Mouse (Mus musculus): Measurements from ENCODE around the gene Phlda1.

Gene Phlda1

DNA sequence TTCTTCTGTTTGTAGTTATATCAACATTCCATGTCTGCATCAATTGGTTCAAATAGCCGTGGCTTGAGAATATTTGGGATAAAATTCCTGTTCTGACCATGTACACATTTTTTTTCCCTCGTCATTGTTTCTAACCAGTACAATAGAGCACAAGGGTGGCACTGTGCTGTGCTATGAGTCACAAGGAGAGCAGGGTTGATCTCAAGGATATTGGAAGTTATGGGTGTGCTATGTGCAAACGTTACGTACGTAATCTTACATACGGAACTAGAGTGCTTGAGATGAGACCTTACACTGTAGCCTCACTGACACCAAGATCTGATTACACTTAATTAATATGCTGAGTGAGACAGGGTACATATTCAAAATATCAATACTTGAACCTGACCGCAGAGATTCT, 21.5 kb downstream of the Phlda1 start:
- no peak for DNase-seq (ENCODE audit: low spot score)

DNA sequence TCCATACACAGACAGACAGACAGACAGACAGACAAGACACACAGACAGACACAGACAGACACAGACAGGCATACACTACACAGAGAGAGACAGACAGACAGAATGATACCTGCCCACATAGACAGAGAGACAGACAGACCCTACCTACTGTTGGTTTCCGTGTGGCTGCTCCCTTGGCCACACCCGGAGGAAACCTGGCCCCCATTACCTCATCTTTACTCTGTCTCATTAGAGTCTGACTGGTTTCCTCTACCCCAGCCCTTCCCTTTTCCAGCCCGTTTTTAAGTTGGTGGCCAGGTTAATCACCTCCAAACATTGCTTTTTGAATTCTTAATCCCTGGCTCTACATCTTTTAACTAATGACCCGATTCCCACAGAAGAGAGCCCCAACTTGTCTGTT, 22.2 kb downstream of the Phlda1 start:
- DNase-seq (ENCODE audit: low spot score), result no peak

DNA sequence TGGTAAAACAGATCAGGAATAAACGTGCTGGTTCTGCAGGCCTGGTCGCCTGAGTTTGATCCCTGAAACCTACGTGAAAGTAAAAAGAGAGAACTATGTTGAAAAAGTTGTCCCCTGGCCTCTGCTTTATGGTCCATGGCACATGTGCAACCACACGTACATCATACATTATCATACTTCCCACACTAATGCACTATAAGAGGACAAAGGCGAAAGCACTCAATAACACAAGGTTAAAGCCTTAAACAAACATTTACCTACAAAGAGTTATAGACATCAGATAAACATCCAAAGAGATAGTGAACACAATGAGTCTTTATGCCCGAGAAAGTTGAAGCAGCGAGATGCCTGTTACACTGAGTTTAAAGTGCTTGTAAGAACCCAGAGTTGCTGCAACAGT, 24.3 kb downstream of the Phlda1 start:
- DNase-seq (ENCODE audit: low spot score), result no peak

DNA sequence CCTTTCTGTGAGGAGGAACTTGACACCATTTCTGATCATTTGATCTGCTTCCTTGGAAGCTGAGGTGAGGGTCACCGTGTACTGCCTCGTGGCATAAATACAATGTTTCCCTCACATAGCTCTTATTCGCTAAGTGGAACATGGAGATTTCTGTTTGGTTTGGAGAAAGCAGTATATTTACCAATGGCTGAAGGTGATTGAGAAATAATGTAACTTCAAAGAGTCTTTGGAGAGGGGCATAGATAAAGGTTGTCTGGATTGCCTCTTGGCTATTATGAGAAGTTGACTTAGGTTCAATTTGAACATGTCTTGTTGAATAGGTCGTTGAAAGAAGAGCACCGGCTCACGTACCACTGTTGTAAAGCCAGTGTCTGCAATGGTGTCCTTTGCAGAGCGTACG, 28.6 kb downstream of the Phlda1 start:
- DNase-seq (ENCODE audit: low spot score), result no peak

DNA sequence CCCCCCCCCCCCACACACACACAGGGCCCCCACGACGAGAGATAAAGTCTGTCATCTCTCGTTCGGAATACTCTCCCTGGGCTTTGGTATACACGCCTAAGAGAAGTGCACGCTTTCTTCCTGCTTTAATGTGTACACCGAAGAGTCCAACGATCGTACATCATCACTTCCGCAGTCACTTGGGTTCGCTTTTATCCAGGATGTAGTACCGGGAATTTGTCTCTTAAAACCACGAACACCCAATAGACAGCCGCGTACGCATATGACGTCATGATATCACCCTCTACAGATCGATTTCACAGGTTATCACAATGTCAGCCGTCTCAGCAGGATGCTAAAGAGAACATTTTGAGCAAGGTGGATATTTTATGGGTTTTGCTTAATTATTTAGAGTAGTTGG, 31.3 kb downstream of the Phlda1 start:
- DNase-seq (ENCODE audit: low spot score), result no peak

DNA sequence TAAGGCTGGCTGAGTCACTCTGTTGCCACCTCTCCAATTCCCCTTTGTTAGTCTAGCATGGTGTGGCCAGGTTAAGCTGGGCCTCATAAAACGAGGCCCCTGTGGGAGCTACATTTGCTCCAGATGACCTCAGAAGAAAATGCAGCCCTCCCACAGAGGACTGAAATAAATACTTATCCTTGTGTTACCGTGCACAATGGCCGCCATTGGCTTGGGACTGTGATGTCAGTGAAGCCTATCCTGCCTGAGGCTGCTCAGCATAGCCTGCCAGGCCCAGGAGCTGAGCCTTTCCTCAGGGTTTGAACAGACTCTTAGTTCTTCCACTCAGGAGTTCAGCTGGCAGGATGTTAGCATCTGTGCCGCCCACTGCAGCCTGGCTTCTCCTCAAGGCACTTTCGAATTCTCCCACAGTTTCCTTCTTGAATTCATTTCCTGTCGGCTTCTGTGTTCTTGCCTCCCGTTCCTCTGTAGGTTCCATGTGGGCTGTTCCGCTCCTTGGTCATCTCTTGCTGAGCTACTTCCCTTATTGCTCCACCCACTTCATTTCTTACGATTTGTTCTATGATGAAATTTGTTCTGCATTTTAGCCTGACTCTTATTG, 33.7 kb downstream of the Phlda1 start:
- no peak for DNase-seq (ENCODE audit: low spot score)

DNA sequence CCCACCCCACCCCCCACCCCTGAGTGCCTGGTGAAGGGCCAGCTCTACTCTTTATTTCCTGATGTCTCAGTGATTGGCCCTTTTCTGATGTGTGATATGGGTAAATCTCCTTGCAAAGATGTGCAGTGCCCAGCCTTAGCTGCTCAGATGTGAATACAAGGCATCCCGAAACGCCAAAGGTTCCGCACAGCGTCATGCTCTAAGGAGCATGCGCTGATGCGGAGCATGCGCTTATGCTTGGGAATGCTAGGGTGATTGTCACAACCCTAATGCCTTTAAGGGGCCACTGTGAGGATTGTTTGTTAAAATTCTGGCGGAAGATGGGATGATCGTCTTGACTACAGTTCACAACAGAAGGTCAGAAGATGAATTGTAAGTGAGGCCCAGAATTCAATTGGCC, 34.6 kb downstream of the Phlda1 start:
- no peak for DNase-seq (ENCODE audit: low spot score)

DNA sequence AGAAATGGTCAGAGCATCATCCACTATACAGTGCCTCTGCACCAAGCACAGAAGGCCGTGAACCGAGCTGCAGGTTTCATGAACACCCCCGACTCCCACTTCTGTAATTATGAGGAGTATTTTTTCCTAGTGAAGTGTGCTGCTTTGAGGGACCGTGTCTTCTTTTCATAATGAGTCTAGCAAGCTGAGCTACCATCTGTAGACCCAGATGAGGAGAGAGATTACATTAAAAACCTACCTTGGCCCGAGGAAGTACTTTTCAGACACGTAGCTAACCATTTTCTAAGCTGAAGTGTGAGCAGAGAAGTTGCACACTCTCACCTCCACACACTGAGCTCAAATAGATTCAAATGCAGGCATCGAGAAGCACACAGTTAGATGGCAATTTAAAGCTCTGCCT, 37.0 kb downstream of the Phlda1 start:
- no peak for DNase-seq (ENCODE audit: low spot score)

DNA sequence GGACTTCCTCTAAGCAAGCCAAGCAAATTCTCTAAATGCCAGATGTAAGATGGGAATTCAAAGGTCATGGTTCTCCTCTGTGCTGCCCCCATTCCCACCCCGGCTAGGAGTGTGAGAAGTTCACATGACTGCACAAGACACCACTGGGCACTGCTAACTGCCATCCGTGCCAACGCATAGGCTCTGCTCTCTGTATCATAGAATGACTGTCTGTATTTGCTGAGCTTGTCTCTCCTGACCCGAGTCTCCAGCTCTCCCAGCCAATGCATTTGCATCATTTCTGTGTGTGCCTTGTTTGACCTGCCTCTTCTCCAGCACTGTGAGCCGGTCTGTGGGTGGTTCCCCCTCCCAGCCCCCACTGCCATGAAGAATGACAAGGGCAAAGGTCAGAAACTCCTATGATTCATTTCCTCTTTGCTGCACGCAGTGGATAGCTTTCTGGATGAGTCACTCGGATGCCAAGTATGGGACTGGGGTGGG, 37.7 kb downstream of the Phlda1 start:
- DNase-seq (ENCODE audit: low spot score), result no peak

DNA sequence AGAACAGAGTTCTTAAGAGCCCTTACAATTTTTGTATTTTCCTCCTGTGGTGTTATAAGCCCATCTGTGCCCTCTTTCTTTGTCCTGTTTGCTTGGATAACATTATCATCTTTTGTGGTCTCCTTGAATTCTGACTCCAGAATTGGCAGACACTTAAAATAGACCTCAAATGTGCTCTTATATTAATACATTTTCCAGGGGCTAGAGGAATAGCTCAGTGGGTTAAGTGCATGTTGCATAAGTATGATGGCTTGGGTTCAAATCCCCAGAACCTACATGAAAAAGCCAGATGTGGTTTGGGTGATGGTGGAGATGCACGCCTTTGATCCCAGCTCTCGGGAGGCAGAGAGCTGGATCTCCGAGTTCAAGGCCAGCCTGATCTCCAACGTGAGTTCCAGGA, 38.2 kb downstream of the Phlda1 start:
- no peak for DNase-seq (ENCODE audit: low spot score)

DNA sequence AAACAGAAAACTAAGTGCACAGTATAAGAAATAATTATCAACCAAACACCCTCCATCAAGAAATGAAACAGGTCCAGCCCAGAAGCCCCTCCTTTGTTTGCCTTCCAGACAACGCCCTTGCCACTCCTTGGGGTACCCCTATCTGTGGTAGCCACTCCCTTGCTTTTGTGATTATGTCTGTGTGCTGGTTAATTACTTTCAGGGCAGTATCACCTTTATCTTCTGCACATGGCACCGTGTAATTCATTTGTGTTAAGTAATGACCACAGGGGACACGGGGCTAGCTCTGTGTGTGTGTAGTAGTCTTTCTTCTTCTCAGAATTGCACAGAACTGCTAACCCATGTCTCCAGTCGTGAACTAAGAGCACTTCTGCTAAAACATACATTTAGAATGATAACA, 39.6 kb downstream of the Phlda1 start:
- DNase-seq (ENCODE audit: low spot score), result no peak

DNA sequence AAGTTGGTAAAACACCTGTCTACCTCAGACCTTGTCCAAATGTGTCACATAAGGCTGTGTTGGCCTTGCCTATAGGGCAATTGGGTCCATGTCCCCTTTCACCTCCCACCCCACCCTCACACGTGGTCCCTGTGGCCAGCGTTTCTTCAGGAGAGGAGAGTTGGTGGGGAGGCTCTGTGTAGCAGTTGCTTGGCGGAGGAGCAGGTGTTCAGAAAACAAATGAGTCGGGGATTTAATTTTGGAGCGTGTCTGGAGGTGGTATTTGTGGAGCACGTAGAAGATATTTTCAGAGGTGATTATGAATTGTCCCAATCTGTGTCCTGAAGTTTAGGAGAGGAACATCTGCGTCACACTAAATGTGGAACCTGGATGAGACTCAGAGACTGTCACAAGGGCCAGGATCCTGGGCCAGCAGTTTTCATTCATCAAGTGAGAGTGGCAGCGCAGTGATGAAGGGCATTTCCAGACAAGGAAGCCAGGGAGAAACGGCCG, 41.8 kb downstream of the Phlda1 start:
- no peak for DNase-seq (ENCODE audit: low spot score)

DNA sequence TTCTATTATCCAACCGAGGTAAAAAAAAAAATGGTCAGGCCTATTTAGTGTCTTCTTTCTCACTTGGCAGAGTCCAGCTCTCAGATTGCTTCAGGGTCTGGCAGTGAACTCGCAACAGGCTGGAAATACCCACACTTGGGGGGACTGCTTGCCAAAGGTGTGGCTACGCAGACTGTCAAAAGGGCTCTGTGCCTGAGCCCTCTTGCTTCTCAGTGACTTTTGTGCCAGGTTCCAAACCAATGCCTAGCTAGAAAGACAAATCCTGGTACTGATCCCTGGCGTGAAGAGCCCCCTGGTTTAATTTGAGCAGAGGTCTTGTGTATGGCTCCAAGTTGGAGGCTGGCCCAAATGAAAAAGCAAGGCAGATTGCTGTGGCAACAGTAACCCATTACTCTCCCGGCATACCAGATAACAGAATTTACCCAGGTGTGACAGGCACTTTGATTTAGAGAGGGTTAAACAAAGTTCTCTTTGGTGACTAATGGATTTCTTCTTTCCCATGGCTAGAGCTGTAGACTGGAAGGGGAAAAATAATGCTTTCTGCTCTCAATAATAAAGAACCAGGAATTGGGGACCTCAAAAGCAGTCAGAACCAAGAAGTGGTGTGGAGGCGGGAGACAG, 44.1 kb downstream of the Phlda1 start:
- no peak for DNase-seq (ENCODE audit: low spot score)

DNA sequence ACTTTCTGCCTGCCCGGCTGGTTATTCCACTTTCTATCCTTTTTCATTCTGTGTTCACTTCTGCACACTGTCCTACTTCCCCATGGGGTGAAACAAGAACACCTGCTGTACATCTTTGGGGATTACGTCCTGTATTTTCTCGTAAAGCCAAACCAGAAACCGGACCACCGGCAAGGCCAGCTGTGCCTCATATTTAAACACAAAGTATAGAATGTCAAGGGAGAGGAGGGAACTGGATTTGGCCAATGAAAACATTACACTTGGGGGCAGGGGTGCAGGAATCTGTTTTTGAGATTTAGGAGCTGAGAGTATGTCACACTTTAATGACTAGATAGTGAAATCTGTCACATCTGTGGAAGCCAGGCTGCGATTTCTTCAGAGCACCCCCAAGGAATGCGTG, 47.6 kb downstream of the Phlda1 start:
- DNase-seq (ENCODE audit: low spot score), result no peak

DNA sequence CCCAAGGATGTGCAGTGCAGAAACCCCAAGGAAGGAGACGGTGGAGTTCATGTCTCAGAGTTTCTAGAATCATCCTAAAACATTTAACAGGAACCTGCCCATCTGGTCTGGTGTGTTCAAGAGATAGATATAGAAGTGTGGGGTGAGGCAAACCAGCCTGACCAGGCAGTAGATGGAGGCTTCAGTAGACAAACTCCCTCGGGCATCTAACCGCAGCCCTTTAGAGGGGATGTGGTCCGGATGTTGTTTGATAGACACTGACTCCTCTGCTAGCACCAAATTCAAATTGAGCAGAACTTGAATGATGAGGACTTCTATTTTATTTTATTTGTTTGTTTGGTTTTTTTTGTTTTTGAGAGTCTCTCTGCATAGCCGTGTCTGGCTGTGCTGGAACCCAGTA, 48.6 kb downstream of the Phlda1 start:
- DNase-seq (ENCODE audit: low spot score), result no peak

DNA sequence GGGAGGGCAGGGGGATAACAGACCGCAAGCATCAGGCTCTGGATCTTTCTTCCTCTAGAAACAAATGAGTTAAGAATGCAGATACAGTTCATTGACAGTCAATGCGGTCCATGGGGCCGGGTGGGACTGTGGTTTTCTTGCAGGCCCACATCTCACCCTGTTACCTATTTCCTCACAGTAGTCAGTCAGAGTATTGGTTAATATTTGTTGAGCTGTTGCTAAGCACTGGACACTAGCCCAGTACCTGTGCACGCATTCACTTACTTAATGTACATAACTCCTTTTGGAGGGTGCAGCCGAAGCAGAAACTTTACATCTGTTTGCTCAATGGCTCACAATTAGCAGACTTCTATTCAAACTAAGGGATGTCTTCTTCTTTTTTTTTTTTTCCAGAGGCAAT, 52.1 kb downstream of the Phlda1 start:
- DNase-seq (ENCODE audit: low spot score), result no peak

Data from retina, embryonic 14.5 days (tissue).